Mouse (Mus musculus) liver, embryonic 11.5 days (tissue): ENCODE results near the gene Akip1. TPM values are rescaled to one million over a fixed set of nuclear protein-coding genes. Genes with fewer than 3 reads are reported as not detected.

Experiments
- ATAC-seq: fragments of 200-750 bp; cut with Nextera tagmentation; replicated peaks from 2 replicates; pipeline ENCODE4 v1.8.0; 2017; ENCODE audit warnings: moderate number of reproducible peaks, mild to moderate bottlenecking, moderate TSS enrichment, moderate library complexity; ENCODE audit not compliant: low FRiP score
- DNase-seq: peaks from one replicate; pipeline ENCODE4 v3.0.0-alpha.2; 2017; ENCODE audit warnings: low spot score
- H3K27ac ChIP-seq: fragments of 300-500 bp; sonication (generic); 2 replicates; pipeline ENCODE4 v1.5.1; 2014; ENCODE audit warnings: mild to moderate bottlenecking, low read depth, low read length, control low read depth
- H3K27me3 ChIP-seq: fragments of 300-500 bp; sonication (generic); replicated peaks from 2 replicates; pipeline ENCODE4 v1.6.1; 2014; ENCODE audit warnings: low read length, mixed read lengths; ENCODE audit not compliant: control insufficient read depth, insufficient read depth
- H3K36me3 ChIP-seq: fragments of 300-500 bp; sonication (generic); 2 replicates; pipeline ENCODE4 v1.6.1; 2014; ENCODE audit warnings: mild to moderate bottlenecking, low read length, moderate library complexity, mixed read lengths; ENCODE audit not compliant: control insufficient read depth, insufficient read depth
- H3K4me1 ChIP-seq: fragments of 300-500 bp; sonication (generic); replicated peaks from 2 replicates; pipeline ENCODE4 v1.6.1; 2014; ENCODE audit warnings: low read length, mixed read lengths; ENCODE audit not compliant: control insufficient read depth, insufficient read depth
- H3K4me2 ChIP-seq: fragments of 300-500 bp; sonication (generic); 2 replicates; pipeline ENCODE4 v1.6.1; 2014; ENCODE audit warnings: mild to moderate bottlenecking, control low read depth, moderate library complexity
- H3K4me3 ChIP-seq: fragments of 300-500 bp; sonication (generic); 2 replicates; pipeline ENCODE4 v1.5.1; 2014; ENCODE audit warnings: low read depth, low read length, control low read depth
- H3K9ac ChIP-seq: fragments of 300-500 bp; sonication (generic); 2 replicates; pipeline ENCODE4 v1.6.1; 2014; ENCODE audit warnings: low read depth, low read length, control low read depth
- H3K9me3 ChIP-seq: fragments of 300-500 bp; sonication (generic); 2 replicates; pipeline ENCODE4 v1.6.1; 2016; ENCODE audit warnings: low read length, inconsistent platforms, mixed read lengths; ENCODE audit not compliant: control insufficient read depth
- WGBS: fragments of 180-500 bp; shearing (Covaris S2); extraction: QIAGEN DNeasy Blood & Tissue Kit; methylation state at CpG from one replicate; pipeline ENCODE4 v1.1.7; 2014; 5-methylcytosine and 5-hydroxymethylcytosine counted together
- polyA plus RNA-seq: library from polyadenylated mRNA; unstranded; fragments of >200 nt; fragmentation: Nextera tagmentation; extraction: Ambion mirVana; gene quantifications from 2 replicates; pipeline ENCODE4 v1.2.1, GENCODE M21; 2014

Gene Akip1
- polyA plus RNA-seq, 1 experiment from 2014 or later, result 54.9 TPM

DNA sequence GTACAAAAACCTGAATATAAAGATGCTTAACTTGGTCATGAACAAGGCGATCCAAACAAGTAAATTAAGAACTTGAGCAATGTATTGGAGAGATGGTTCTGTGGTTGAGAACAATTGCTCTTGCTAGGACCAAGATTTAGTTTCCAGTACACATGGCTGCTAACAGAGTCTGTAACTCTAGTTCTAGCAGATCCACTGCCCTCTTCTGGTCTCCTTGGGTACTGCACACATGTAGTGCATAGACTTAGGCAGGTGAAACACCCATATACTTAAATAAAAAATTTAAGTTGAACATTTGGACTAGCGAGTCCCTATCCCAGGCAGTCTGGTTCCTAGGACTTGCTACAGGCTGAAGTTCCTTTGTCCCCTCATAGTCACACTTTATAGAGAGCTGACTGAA lies 19.1 kb downstream of the Akip1 start:
- Histone ChIP-seq H3K9me3 (0 out of 2 replicates have a peak, but pooled peaks cover 3% of the 10 kb centered on the region), H3K4me1 (peaks cover 2% of the 10 kb centered on the region; the same call in 1 of the 2 replicates), H3K4me2 (no peak overlapping the region), H3K4me3 (no peak overlapping the region), H3K9ac (no peak overlapping the region), H3K27me3 (no peaks in the 10 kb centered on the region), H3K27ac (no peak overlapping the region), H3K36me3 (no peaks in the 10 kb centered on the region)
- WGBS, result 90% methylated on average over 2 of the region's 2 CpGs
- ATAC-seq, result no peak
- DNase-seq, result no peak

DNA sequence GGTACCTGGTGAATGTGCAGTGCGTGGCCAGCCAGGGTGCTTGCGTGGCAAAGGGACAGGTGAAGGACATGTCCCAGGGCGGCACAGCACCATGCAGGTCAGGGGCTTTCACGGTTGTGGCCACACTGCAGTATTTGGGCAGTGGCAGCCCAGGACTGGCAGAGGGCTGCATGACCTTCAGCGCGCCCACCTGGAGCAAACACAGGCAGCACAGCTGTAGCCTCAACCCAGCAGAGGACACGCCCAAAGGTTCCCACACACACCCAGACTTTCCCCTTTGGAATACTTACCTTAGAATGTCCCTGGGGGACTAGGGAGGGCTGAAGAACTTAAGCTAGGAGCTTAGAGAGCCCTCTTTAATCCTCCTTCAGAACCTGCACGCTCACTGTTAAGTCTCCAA lies 19.6 kb downstream of the Akip1 start:
- no peaks in the 10 kb centered on the region for H3K36me3 ChIP-seq
- DNase-seq (no peak), ATAC-seq (no peak)
- no peak overlapping the region for H3K9ac ChIP-seq
- H3K4me3 ChIP-seq, result no peak overlapping the region
- no peaks in the 10 kb centered on the region for H3K27me3 ChIP-seq
- H3K27ac ChIP-seq, result no peak overlapping the region
- H3K4me1 ChIP-seq, result peaks cover 2% of the 10 kb centered on the region; the same call in 1 of the 2 replicates
- 0 out of 2 replicates have a peak, but pooled peaks cover 3% of the 10 kb centered on the region for H3K9me3 ChIP-seq
- WGBS, result 91% methylated on average over 8 of the region's 8 CpGs
- H3K4me2 ChIP-seq, result no peak overlapping the region

DNA sequence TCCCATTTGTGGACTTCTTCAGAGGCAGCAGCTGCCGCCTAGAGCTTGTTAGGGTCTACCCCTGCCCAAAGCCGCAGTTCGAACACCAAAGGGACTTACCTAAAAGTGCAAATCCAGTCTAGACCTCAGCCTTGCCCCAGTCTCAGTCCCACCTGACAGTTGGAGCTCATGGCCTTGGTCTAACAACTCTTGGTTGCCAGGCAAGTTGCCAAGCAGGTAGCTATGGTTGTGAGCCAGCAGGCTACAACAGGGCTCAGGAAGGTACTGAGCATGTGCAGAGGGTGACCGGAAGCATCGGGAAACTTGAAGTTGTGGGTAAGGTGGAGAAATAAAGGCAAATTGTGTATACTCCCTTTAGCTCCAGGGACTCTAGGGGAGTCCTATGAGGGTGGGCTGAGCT lies 20.2 kb downstream of the Akip1 start, which contains the start of gene BC051019:
Gene BC051019, minus strand, starts transcription at position 154 of the 400 bp plus-strand sequence.
- no peak within 1 kb of the TSS for H3K4me2 ChIP-seq
- no peak within 1 kb of the TSS for H3K9ac ChIP-seq
- no peak within 1 kb of the TSS for H3K27ac ChIP-seq
- 86% methylated on average over 5 of the region's 5 CpGs for WGBS
- no peak within 1 kb of the TSS for H3K4me3 ChIP-seq
- H3K4me1 ChIP-seq, result peaks cover 2% of the 10 kb centered on the region; the same call in 1 of the 2 replicates
- ATAC-seq, result no peak
- H3K27me3 ChIP-seq, result no peaks in the 10 kb centered on the region
- no peaks in the 10 kb centered on the region for H3K36me3 ChIP-seq
- no peak for DNase-seq
- 0 out of 2 replicates have a peak, but pooled peaks cover 3% of the 10 kb centered on the region for H3K9me3 ChIP-seq

DNA sequence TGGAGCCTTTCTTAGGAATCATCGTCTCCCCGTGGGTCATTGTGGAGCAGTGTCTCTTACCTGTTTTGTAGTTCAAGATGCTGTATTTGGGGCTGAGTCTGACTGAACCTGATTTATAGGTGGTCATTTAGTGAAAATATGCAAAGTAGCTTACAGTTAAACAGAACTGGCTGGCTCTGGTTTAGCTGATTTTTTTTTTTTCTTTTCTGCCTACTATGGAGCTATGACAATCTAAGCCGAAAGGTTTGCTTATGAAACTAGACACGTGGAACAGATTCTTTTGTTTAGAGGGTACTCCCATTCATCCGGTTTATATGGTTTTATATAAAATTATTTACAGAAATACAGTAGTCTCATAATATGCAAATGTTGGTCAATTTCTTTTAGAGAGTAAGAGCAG lies 28.1 kb downstream of the Akip1 start, which contains the start of gene Ascl3:
Gene Ascl3, minus strand, starts transcription at position 101 of the 400 bp plus-strand sequence.
- peaks cover 2% of the 10 kb centered on the region; the same call in 1 of the 2 replicates for H3K36me3 ChIP-seq
- H3K4me1 ChIP-seq, result no peaks in the 10 kb centered on the region; the same call in 1 of the 2 replicates
- WGBS, result 87% methylated on average over 5 of the region's 5 CpGs
- no peak for DNase-seq
- H3K4me2 ChIP-seq, result no peak within 1 kb of the TSS
- H3K4me3 ChIP-seq, result no peak within 1 kb of the TSS
- H3K27me3 ChIP-seq, result no peaks in the 10 kb centered on the region
- H3K9ac ChIP-seq, result no peak within 1 kb of the TSS; the same call in 1 of the 2 replicates
- no peak for ATAC-seq
- no peaks in the 10 kb centered on the region for H3K9me3 ChIP-seq
- no peak within 1 kb of the TSS for H3K27ac ChIP-seq

- WGBS, result 84% methylated on average over 4 of the region's 4 CpGs
- no peak overlapping the region for H3K4me3 ChIP-seq
Observed at GRCm38 (mm10) chr7:109734806-109735205, 31.3 kb downstream of the Akip1 start.

GRCm38 (mm10) chr7:109739822-109740370 lies 36.4 kb downstream of the Akip1 start:
- H3K4me2 ChIP-seq, result no peak overlapping the region
- 79% methylated on average over 5 of the region's 5 CpGs for WGBS
- H3K36me3 ChIP-seq, result peaks cover 4% of the 10 kb centered on the region
- no peaks in the 10 kb centered on the region for H3K9me3 ChIP-seq
- no peak overlapping the region for H3K4me3 ChIP-seq
- DNase-seq (no peak), ATAC-seq (no peak)
- no peak overlapping the region for H3K27ac ChIP-seq
- no peaks in the 10 kb centered on the region for H3K27me3 ChIP-seq
- H3K9ac ChIP-seq, result no peak overlapping the region
- H3K4me1 ChIP-seq, result no peaks in the 10 kb centered on the region

More at GRCm38 (mm10) chr7:109734806-109735205, 31.3 kb downstream of the Akip1 start:
- Histone ChIP-seq H3K4me1 (no peaks in the 10 kb centered on the region), H3K27me3 (no peaks in the 10 kb centered on the region), H3K9ac (no peak overlapping the region), H3K27ac (no peak overlapping the region), H3K4me2 (no peak overlapping the region), H3K36me3 (peaks cover 2% of the 10 kb centered on the region; the same call in 1 of the 2 replicates), H3K9me3 (no peaks in the 10 kb centered on the region)
- DNase-seq (no peak), ATAC-seq (no peak)

- no peak for DNase-seq
- 84% methylated on average over 1 of the region's 1 CpGs for WGBS
- H3K9me3 ChIP-seq, result no peaks in the 10 kb centered on the region
- no peak overlapping the region for H3K27ac ChIP-seq
- H3K4me2 ChIP-seq, result no peak overlapping the region
- ATAC-seq, result no peak
- H3K4me3 ChIP-seq, result no peak overlapping the region
- no peak overlapping the region for H3K9ac ChIP-seq
- H3K4me1 ChIP-seq, result no peaks in the 10 kb centered on the region
- H3K27me3 ChIP-seq, result no peaks in the 10 kb centered on the region
- H3K36me3 ChIP-seq, result peaks cover 5% of the 10 kb centered on the region
Observed at GRCm38 (mm10) chr7:109741060-109741459, 37.6 kb downstream of the Akip1 start.

DNA sequence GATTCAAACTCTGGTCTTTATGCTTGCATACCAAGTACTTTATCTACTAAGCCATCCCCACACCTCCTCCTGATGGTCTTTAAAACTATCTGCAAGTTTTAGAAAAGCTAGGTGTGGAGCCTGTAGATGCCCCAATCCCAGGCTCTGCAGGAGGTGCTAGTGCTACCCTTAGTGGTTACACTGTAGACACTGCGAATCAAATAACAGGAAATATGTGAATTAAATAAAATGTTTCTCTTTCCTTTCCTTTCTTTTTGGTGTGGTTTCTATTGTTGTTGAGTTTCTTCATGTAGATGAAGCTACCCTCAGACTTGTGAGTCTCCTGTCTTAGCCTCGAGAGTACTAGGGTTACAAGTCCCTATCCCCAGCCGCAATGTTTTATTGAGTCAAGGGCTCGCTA lies 38.2 kb downstream of the Akip1 start:
- H3K36me3 ChIP-seq, result peaks cover 4% of the 10 kb centered on the region; the same call in 1 of the 2 replicates
- H3K4me1 ChIP-seq, result no peaks in the 10 kb centered on the region
- H3K9ac ChIP-seq, result no peak overlapping the region
- ATAC-seq (no peak), DNase-seq (no peak)
- H3K27me3 ChIP-seq, result no peaks in the 10 kb centered on the region
- no peak overlapping the region for H3K27ac ChIP-seq
- no peak overlapping the region for H3K4me2 ChIP-seq
- no peaks in the 10 kb centered on the region for H3K9me3 ChIP-seq
- 84% methylated on average over 4 of the region's 4 CpGs for WGBS
- H3K4me3 ChIP-seq, result no peak overlapping the region

DNA sequence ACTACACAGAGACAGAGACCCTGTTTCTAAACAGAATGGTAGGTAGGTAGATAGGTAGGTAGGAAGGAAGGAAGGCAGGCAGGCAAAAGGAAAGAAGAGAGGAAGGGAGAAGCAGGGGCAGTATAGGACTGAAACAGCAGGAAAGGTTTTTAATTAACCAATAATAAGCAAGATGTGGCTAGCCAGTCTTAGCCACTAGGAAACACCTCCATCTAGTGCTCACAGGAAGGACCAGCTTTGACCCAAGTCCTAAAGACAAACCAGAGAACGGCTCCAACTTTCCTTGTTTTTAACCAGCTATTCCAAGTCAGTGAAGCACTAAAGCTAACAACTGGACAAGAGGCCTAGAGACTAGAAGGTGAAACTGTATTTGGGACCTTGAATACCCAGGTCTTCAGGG lies 44.3 kb downstream of the Akip1 start:
- no peaks in the 10 kb centered on the region for H3K27me3 ChIP-seq
- peaks cover 4% of the 10 kb centered on the region; the same call in 1 of the 2 replicates for H3K4me1 ChIP-seq
- no peak overlapping the region for H3K4me2 ChIP-seq
- 68% methylated on average over 1 of the region's 1 CpGs for WGBS
- H3K4me3 ChIP-seq, result no peak overlapping the region
- no peak for ATAC-seq
- H3K27ac ChIP-seq, result no peak overlapping the region
- no peak for DNase-seq
- no peak overlapping the region for H3K9ac ChIP-seq
- peaks cover 4% of the 10 kb centered on the region; the same call in 1 of the 2 replicates for H3K36me3 ChIP-seq
- no peaks in the 10 kb centered on the region for H3K9me3 ChIP-seq
